Mouse (Mus musculus): ENCODE results near the gene Snx29.

GRCm38 (mm10) chr16:11396570-11396969 is 73.9 kb downstream of the Snx29 start:
- no peak for TF ChIP-seq GATA1 (IDR thresholded peaks at IDR 0.05; ENCODE audit: low read length)
- TF ChIP-seq TAL1 (IDR thresholded peaks at IDR 0.05; ENCODE audit: low read length), result no peak

All from erythroblast, embryonic 14.5 days (primary cell).